Mouse (Mus musculus): ENCODE results near the gene Ndufa7. TPM values are rescaled to one million over a fixed set of nuclear protein-coding genes. Genes with fewer than 3 reads are reported as not detected.
A peak's percentile ranks its signal among the peaks of the same experiment; 100 is the strongest.
"Not testable (repeated sequence)": the region's sequence is repeated elsewhere in the genome, so short reads cannot be mapped to it uniquely, and the experiment has no call there.

Ndufa7 gene
- polyA plus RNA-seq, 2 experiments = 149 to 282 TPM

DNA sequence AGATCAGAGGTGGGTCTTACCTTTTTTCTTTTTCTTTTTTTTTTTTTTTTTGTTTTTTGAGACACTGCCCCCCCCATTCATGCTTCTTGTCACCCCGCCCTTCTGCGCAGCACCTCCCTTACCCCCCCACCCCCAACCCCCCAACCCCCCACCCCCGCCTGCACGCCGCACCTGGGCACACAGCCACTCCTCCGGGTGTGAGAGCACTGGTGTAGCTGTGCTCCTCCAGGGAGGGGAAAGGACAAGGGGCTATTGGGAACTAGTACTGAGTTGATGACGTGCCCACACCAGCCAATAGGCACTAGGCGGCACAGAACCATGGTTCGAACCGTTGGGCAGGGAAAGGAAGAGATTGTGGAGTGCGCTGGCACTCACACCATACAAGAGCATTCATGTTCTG is 50.0 kb downstream of the Ndufa7 start:
- H3K4me1 ChIP-seq (replicated peaks; ENCODE audit: control insufficient read depth in 2 of 2, insufficient read depth in 2 of 2, low read length in 1 of 2) = no peaks in the 10 kb centered on the region
- no peak for DNase-seq (ENCODE audit: low read depth in 3 of 3, low spot score in 3 of 3)
- TF ChIP-seq CTCF (IDR thresholded peaks at IDR 0.05; ENCODE audit: low read depth) = no peak
- no peak for TF ChIP-seq EP300 (IDR thresholded peaks at IDR 0.05; ENCODE audit: low read depth)
- ATAC-seq (ENCODE audit: insufficient read depth) = no peak
- no peaks in the 10 kb centered on the region for H3K27me3 ChIP-seq (ENCODE audit: control insufficient read depth, insufficient read depth, low read length)
- no peak overlapping the region for H3K9ac ChIP-seq (replicated peaks)
- no peaks in the 10 kb centered on the region for H3K9me3 ChIP-seq (ENCODE audit: control insufficient read depth, low read length)
- no peak overlapping the region for H3K4me3 ChIP-seq (ENCODE audit: insufficient read depth in 1 of 2, low read depth in 2 of 2, low read length in 2 of 2)
- H3K36me3 ChIP-seq (replicated peaks; ENCODE audit: control insufficient read depth, insufficient read depth, low read depth) = peaks cover 38% of the 10 kb centered on the region
- H3K4me2 ChIP-seq (ENCODE audit: low read depth) = no peak overlapping the region
- WGBS (ENCODE audit: insufficient replicate concordance) = 90% methylated on average over 11 of the region's 11 CpGs
- no peak overlapping the region for H3K27ac ChIP-seq

DNA sequence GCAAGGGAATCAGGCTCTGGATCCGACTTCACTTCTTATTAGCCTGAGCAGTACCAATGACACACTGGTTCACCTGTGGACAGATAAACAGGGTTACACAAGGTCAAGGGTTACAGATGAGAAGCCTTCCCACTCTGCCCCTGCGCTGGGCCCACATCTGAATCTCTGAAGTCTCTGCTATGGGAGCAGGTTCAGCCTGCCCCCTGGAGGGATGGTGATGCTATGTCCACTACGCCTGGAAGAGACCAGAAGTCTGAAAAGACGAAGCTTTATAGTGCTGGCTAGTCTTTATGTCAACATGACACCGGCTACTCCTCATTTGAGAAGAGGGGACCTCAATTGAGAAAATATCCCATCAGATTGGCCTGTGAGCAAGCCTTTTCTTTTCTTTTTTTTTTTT is 51.4 kb downstream of the Ndufa7 start:
- H3K4me2 ChIP-seq (ENCODE audit: low read depth); ATAC-seq (ENCODE audit: insufficient read depth); DNase-seq (ENCODE audit: low read depth in 3 of 3, low spot score in 3 of 3); H3K9ac ChIP-seq (replicated peaks); H3K4me3 ChIP-seq (ENCODE audit: insufficient read depth in 1 of 2, low read depth in 2 of 2, low read length in 2 of 2); H3K27ac ChIP-seq; H3K27me3 ChIP-seq (ENCODE audit: control insufficient read depth, insufficient read depth, low read length); H3K4me1 ChIP-seq (replicated peaks; ENCODE audit: control insufficient read depth in 2 of 2, insufficient read depth in 2 of 2, low read length in 1 of 2); H3K9me3 ChIP-seq (ENCODE audit: control insufficient read depth, low read length): not testable (repeated sequence)
- peaks cover 49% of the 10 kb centered on the region for H3K36me3 ChIP-seq (replicated peaks; ENCODE audit: control insufficient read depth, insufficient read depth, low read depth)
- 82% methylated on average over 5 of the region's 5 CpGs for WGBS (ENCODE audit: insufficient replicate concordance)
- peak; percentile 49; the same call in 1 of the 2 replicates for TF ChIP-seq CTCF (IDR thresholded peaks at IDR 0.05; ENCODE audit: low read depth)

DNA sequence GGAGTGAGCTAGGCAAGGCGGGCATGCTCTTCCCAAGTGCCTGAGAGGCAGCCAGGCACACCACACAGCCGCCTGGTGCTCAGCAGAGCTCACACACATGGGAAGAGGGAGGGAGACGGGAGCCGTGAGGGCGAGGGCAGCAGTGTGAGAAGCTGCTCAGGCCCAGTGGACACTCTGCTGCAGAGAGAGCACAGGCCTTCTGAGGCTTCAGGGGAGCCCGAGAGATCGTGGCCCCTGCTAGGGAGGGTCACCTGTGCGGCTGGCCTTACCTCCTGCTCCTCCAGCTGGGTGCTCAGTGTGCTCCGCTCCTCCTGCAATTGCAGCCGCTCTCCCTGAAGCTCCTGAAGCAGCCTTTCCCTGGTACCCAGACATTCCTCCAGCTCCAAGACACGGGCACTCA is 59.9 kb downstream of the Ndufa7 start:
- WGBS (ENCODE audit: insufficient replicate concordance) = 90% methylated on average over 10 of the region's 11 CpGs
- H3K9me3 ChIP-seq (ENCODE audit: control insufficient read depth, low read length); H3K4me2 ChIP-seq (ENCODE audit: low read depth); DNase-seq (ENCODE audit: low read depth in 3 of 3, low spot score in 3 of 3); H3K27me3 ChIP-seq (ENCODE audit: control insufficient read depth, insufficient read depth, low read length); H3K4me3 ChIP-seq (ENCODE audit: insufficient read depth in 1 of 2, low read depth in 2 of 2, low read length in 2 of 2); H3K9ac ChIP-seq (replicated peaks); H3K27ac ChIP-seq; ATAC-seq (ENCODE audit: insufficient read depth): not testable (repeated sequence)
- H3K4me1 ChIP-seq (replicated peaks; ENCODE audit: control insufficient read depth in 2 of 2, insufficient read depth in 2 of 2, low read length in 1 of 2) = peaks cover 10 to 15% of the 10 kb centered on the region in 2 experiments
- peaks cover 64% of the 10 kb centered on the region for H3K36me3 ChIP-seq (replicated peaks; ENCODE audit: control insufficient read depth, insufficient read depth, low read depth)

DNA sequence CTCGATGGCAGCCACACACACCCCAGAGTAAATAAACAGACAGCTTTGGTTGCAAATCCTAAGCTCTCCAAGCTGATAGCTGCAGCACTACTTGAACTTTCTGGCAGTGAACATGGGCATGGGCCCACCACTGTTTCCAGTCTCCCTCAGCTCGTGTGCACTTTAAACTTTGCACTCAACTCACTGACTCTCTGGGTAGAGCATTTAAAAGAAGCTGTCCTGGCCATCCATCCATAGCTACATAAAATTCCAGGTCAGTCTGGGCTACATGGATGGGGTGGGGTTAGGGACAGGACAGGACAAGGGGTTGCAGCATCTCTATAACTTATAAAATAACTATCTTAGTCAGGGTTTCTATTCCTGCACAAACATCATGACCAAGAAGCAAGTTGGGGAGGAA is 63.4 kb downstream of the Ndufa7 start:
- Histone ChIP-seq H3K36me3 (replicated peaks; ENCODE audit: control insufficient read depth, insufficient read depth, low read depth) (peaks cover 34% of the 10 kb centered on the region), H3K4me1 (replicated peaks; ENCODE audit: control insufficient read depth in 2 of 2, insufficient read depth in 2 of 2, low read length in 1 of 2) (peaks cover 10 to 15% of the 10 kb centered on the region in 2 experiments), H3K4me2 (ENCODE audit: low read depth) (peak overlapping the region; percentile 91), H3K4me3 (ENCODE audit: insufficient read depth in 1 of 2, low read depth in 2 of 2, low read length in 2 of 2) (peak overlapping the region in 1 of 2 experiments; percentile 85; a peak in 2 of 4 replicates)
- H3K9ac ChIP-seq (replicated peaks); DNase-seq (ENCODE audit: low read depth in 3 of 3, low spot score in 3 of 3); H3K27ac ChIP-seq; H3K27me3 ChIP-seq (ENCODE audit: control insufficient read depth, insufficient read depth, low read length); H3K9me3 ChIP-seq (ENCODE audit: control insufficient read depth, low read length); ATAC-seq (ENCODE audit: insufficient read depth): not testable (repeated sequence)
- 35% methylated on average over 2 of the region's 2 CpGs for whole genome bisulfite sequencing (ENCODE audit: insufficient replicate concordance)

Small RNAs within 50 kb of the gene (microRNA-seq; reads per million reads assigned to microRNA genes)
- gene Gm27740 = not detected

Other genes with a start within 250 kb of the Ndufa7 start
- 22.7 and 28.9 TPM in 2 replicates for gene Zfp414, start 195.5 kb upstream of the Ndufa7 start, polyA plus RNA-seq (2012; rRNA removed)
- gene Zfp414, start 195.5 kb upstream of the Ndufa7 start, polyA plus RNA-seq (2014; fragmentation: Nextera tagmentation; extraction: Ambion mirVana) = 24.6 and 26.5 TPM in 2 replicates
- gene Pram1, start 186.5 kb upstream of the Ndufa7 start, polyA plus RNA-seq (2012; rRNA removed) = 1.1 and 1.6 TPM in 2 replicates
- gene Pram1, start 186.5 kb upstream of the Ndufa7 start, polyA plus RNA-seq (2014; fragmentation: Nextera tagmentation; extraction: Ambion mirVana) = 1.6 and 2.8 TPM in 2 replicates
- gene Hnrnpm, start 137.7 kb upstream of the Ndufa7 start, polyA plus RNA-seq (2012; rRNA removed) = 101 and 136 TPM in 2 replicates
- 143 and 164 TPM in 2 replicates for gene Hnrnpm, start 137.7 kb upstream of the Ndufa7 start, polyA plus RNA-seq (2014; fragmentation: Nextera tagmentation; extraction: Ambion mirVana)
- 162 and 167 TPM in 2 replicates for gene March2, start 105.9 kb upstream of the Ndufa7 start, polyA plus RNA-seq (2012; rRNA removed)
- 235 and 236 TPM in 2 replicates for gene March2, start 105.9 kb upstream of the Ndufa7 start, polyA plus RNA-seq (2014; fragmentation: Nextera tagmentation; extraction: Ambion mirVana)
- gene Rab11b, start 64.0 kb upstream of the Ndufa7 start, polyA plus RNA-seq (2012; rRNA removed) = 91.1 and 101 TPM in 2 replicates
- gene Rab11b, start 64.0 kb upstream of the Ndufa7 start, polyA plus RNA-seq (2014; fragmentation: Nextera tagmentation; extraction: Ambion mirVana) = 62.6 and 74.3 TPM in 2 replicates
- gene Angptl4, start 42.7 kb upstream of the Ndufa7 start, polyA plus RNA-seq (2012; rRNA removed) = 6.1 and 6.3 TPM in 2 replicates
- 12.8 and 15.2 TPM in 2 replicates for gene Angptl4, start 42.7 kb upstream of the Ndufa7 start, polyA plus RNA-seq (2014; fragmentation: Nextera tagmentation; extraction: Ambion mirVana)
- 7.1 and 7.6 TPM in 2 replicates for gene Kank3, start 14.1 kb upstream of the Ndufa7 start, polyA plus RNA-seq (2012; rRNA removed)
- gene Kank3, start 14.1 kb upstream of the Ndufa7 start, polyA plus RNA-seq (2014; fragmentation: Nextera tagmentation; extraction: Ambion mirVana) = 7.3 and 7.7 TPM in 2 replicates
- 593 and 901 TPM in 2 replicates for gene Rps28, start within 50 bp of the Ndufa7 start, polyA plus RNA-seq (2012; rRNA removed)
- 693 and 702 TPM in 2 replicates for gene Rps28, start within 50 bp of the Ndufa7 start, polyA plus RNA-seq (2014; fragmentation: Nextera tagmentation; extraction: Ambion mirVana)
- gene Cd320, start 18.5 kb downstream of the Ndufa7 start, polyA plus RNA-seq (2012; rRNA removed) = 5.2 and 6.7 TPM in 2 replicates
- gene Cd320, start 18.5 kb downstream of the Ndufa7 start, polyA plus RNA-seq (2014; fragmentation: Nextera tagmentation; extraction: Ambion mirVana) = 16.1 and 16.9 TPM in 2 replicates
- not detected in 2 replicates for gene Gm7029, start 49.3 kb downstream of the Ndufa7 start, polyA plus RNA-seq (2012; rRNA removed)
- gene Gm7029, start 49.3 kb downstream of the Ndufa7 start, polyA plus RNA-seq (2014; fragmentation: Nextera tagmentation; extraction: Ambion mirVana) = not detected in 2 replicates
- 37.2 and 40.8 TPM in 2 replicates for gene Kifc1, start 66.1 kb downstream of the Ndufa7 start, polyA plus RNA-seq (2012; rRNA removed)
- 7.2 and 7.9 TPM in 2 replicates for gene Kifc1, start 66.1 kb downstream of the Ndufa7 start, polyA plus RNA-seq (2014; fragmentation: Nextera tagmentation; extraction: Ambion mirVana)
- 0.36 and 0.44 TPM in 2 replicates for gene Platr17, start 80.6 kb downstream of the Ndufa7 start, polyA plus RNA-seq (2012; rRNA removed)
- gene Platr17, start 80.6 kb downstream of the Ndufa7 start, polyA plus RNA-seq (2014; fragmentation: Nextera tagmentation; extraction: Ambion mirVana) = 0.20 and 0.29 TPM in 2 replicates
- gene Daxx, start 84.8 kb downstream of the Ndufa7 start, polyA plus RNA-seq (2012; rRNA removed) = 11.1 and 14.7 TPM in 2 replicates
- gene Daxx, start 84.8 kb downstream of the Ndufa7 start, polyA plus RNA-seq (2014; fragmentation: Nextera tagmentation; extraction: Ambion mirVana) = 14.8 and 15.3 TPM in 2 replicates
- 10.4 and 10.6 TPM in 2 replicates for gene Tapbp, start 91.3 kb downstream of the Ndufa7 start, polyA plus RNA-seq (2012; rRNA removed)
- 24.0 and 28.7 TPM in 2 replicates for gene Tapbp, start 91.3 kb downstream of the Ndufa7 start, polyA plus RNA-seq (2014; fragmentation: Nextera tagmentation; extraction: Ambion mirVana)
- 10.6 and 12.1 TPM in 2 replicates for gene Zbtb22, start 91.3 kb downstream of the Ndufa7 start, polyA plus RNA-seq (2012; rRNA removed)
- gene Zbtb22, start 91.3 kb downstream of the Ndufa7 start, polyA plus RNA-seq (2014; fragmentation: Nextera tagmentation; extraction: Ambion mirVana) = 4.7 and 4.8 TPM in 2 replicates
- gene Rgl2, start 105.0 kb downstream of the Ndufa7 start, polyA plus RNA-seq (2012; rRNA removed) = 17.0 and 19.6 TPM in 2 replicates
- 4.9 and 5.9 TPM in 2 replicates for gene Rgl2, start 105.0 kb downstream of the Ndufa7 start, polyA plus RNA-seq (2014; fragmentation: Nextera tagmentation; extraction: Ambion mirVana)
- 36.8 and 62.4 TPM in 2 replicates for gene Pfdn6, start 115.8 kb downstream of the Ndufa7 start, polyA plus RNA-seq (2012; rRNA removed)
- 103 TPM in 2 replicates for gene Pfdn6, start 115.8 kb downstream of the Ndufa7 start, polyA plus RNA-seq (2014; fragmentation: Nextera tagmentation; extraction: Ambion mirVana)
- gene Wdr46, start 116.1 kb downstream of the Ndufa7 start, polyA plus RNA-seq (2012; rRNA removed) = 17.3 and 18.9 TPM in 2 replicates
- gene Wdr46, start 116.1 kb downstream of the Ndufa7 start, polyA plus RNA-seq (2014; fragmentation: Nextera tagmentation; extraction: Ambion mirVana) = 8.0 and 11.6 TPM in 2 replicates
- gene B3galt4, start 126.9 kb downstream of the Ndufa7 start, polyA plus RNA-seq (2012; rRNA removed) = 1.1 and 1.3 TPM in 2 replicates
- 1.1 and 1.8 TPM in 2 replicates for gene B3galt4, start 126.9 kb downstream of the Ndufa7 start, polyA plus RNA-seq (2014; fragmentation: Nextera tagmentation; extraction: Ambion mirVana)
- gene Vps52, start 131.2 kb downstream of the Ndufa7 start, polyA plus RNA-seq (2012; rRNA removed) = 17.4 and 18.7 TPM in 2 replicates
- gene Vps52, start 131.2 kb downstream of the Ndufa7 start, polyA plus RNA-seq (2014; fragmentation: Nextera tagmentation; extraction: Ambion mirVana) = 15.2 and 18.4 TPM in 2 replicates
- gene Rps18, start 131.4 kb downstream of the Ndufa7 start, polyA plus RNA-seq (2012; rRNA removed) = 829 and 1,098 TPM in 2 replicates
- gene Rps18, start 131.4 kb downstream of the Ndufa7 start, polyA plus RNA-seq (2014; fragmentation: Nextera tagmentation; extraction: Ambion mirVana) = 1,411 and 1,430 TPM in 2 replicates
- 124 and 137 TPM in 2 replicates for gene H2-K1, start 175.8 kb downstream of the Ndufa7 start, polyA plus RNA-seq (2012; rRNA removed)
- 107 and 108 TPM in 2 replicates for gene H2-K1, start 175.8 kb downstream of the Ndufa7 start, polyA plus RNA-seq (2014; fragmentation: Nextera tagmentation; extraction: Ambion mirVana)
- gene Ring1, start 200.1 kb downstream of the Ndufa7 start, polyA plus RNA-seq (2012; rRNA removed) = 7.6 and 9.7 TPM in 2 replicates
- gene Ring1, start 200.1 kb downstream of the Ndufa7 start, polyA plus RNA-seq (2014; fragmentation: Nextera tagmentation; extraction: Ambion mirVana) = 1.2 and 1.7 TPM in 2 replicates
- 30.6 and 32.8 TPM in 2 replicates for gene H2-Ke6, start 203.5 kb downstream of the Ndufa7 start, polyA plus RNA-seq (2012; rRNA removed)
- gene H2-Ke6, start 203.5 kb downstream of the Ndufa7 start, polyA plus RNA-seq (2014; fragmentation: Nextera tagmentation; extraction: Ambion mirVana) = 22.3 and 24.9 TPM in 2 replicates
- gene Slc39a7, start 207.1 kb downstream of the Ndufa7 start, polyA plus RNA-seq (2012; rRNA removed) = 27.0 and 28.1 TPM in 2 replicates
- 25.1 and 26.5 TPM in 2 replicates for gene Slc39a7, start 207.1 kb downstream of the Ndufa7 start, polyA plus RNA-seq (2014; fragmentation: Nextera tagmentation; extraction: Ambion mirVana)
- gene Rxrb, start 207.2 kb downstream of the Ndufa7 start, polyA plus RNA-seq (2012; rRNA removed) = 15.2 and 16.5 TPM in 2 replicates
- gene Rxrb, start 207.2 kb downstream of the Ndufa7 start, polyA plus RNA-seq (2014; fragmentation: Nextera tagmentation; extraction: Ambion mirVana) = 6.0 and 7.2 TPM in 2 replicates
- 0.22 and 0.55 TPM in 2 replicates for gene Col11a2, start 214.9 kb downstream of the Ndufa7 start, polyA plus RNA-seq (2012; rRNA removed)
- 0.06 and 0.20 TPM in 2 replicates for gene Col11a2, start 214.9 kb downstream of the Ndufa7 start, polyA plus RNA-seq (2014; fragmentation: Nextera tagmentation; extraction: Ambion mirVana)

Data from liver, embryonic 14.5 days (tissue).